Mouse (Mus musculus) myocyte (in vitro differentiated cells): ENCODE measurements around the gene Sema3e. TPM values are rescaled to one million over a fixed set of nuclear protein-coding genes. Genes with fewer than 3 reads are reported as not detected.

Source experiments
- H3K27me3 ChIP-seq: one replicate; pipeline ENCODE4 v1.6.1; 2011; ENCODE audit not compliant: control insufficient read depth, insufficient read depth, insufficient read length
- H3K36me3 ChIP-seq: one replicate; pipeline ENCODE4 v1.6.1; 2011; ENCODE audit not compliant: control insufficient read depth, insufficient read depth
- H3K4me2 ChIP-seq: one replicate; pipeline ENCODE4 v1.6.1; 2011; ENCODE audit warnings: low read depth, control low read depth
- H3K4me3 ChIP-seq: one replicate; pipeline ENCODE4 v1.5.1; 2011; ENCODE audit warnings: mild to moderate bottlenecking, control low read depth, moderate library complexity
- H3K79me2 ChIP-seq: one replicate; pipeline ENCODE4 v1.6.1; 2011; ENCODE audit not compliant: control insufficient read depth, insufficient read depth
- H3ac ChIP-seq: one replicate; pipeline ENCODE4 v1.6.1; 2011; ENCODE audit not compliant: control insufficient read depth, insufficient read length
- CEBPB ChIP-seq: IDR thresholded peaks from 2 replicates; pipeline ENCODE4 v1.6.1; 2011; ENCODE audit warnings: mild to moderate bottlenecking, moderate library complexity; ENCODE audit not compliant: poor library complexity, insufficient read depth, severe bottlenecking
- E2F4 ChIP-seq: IDR thresholded peaks from one replicate; pipeline ENCODE4 v1.6.1; 2011; ENCODE audit warnings: mild to moderate bottlenecking, control low read depth, moderate library complexity; ENCODE audit not compliant: insufficient read depth
- MAX ChIP-seq: IDR thresholded peaks from one replicate; pipeline ENCODE4 v1.6.1; 2011; ENCODE audit warnings: low read depth, mild to moderate bottlenecking, control low read depth
- MYOD1 ChIP-seq, 3 experiments: IDR thresholded peaks; one replicate each; pipeline ENCODE4 v1.6.1; 2011; ENCODE audit warnings: control low read depth in 2 of 3, low read depth in 2 of 3, mild to moderate bottlenecking in 2 of 3, moderate library complexity in 1 of 3; ENCODE audit not compliant: insufficient read length in 2 of 3, control insufficient read depth in 1 of 3
- MYOG ChIP-seq, 3 experiments: IDR thresholded peaks; one replicate each; pipeline ENCODE4 v1.6.1; 2011; ENCODE audit warnings: control low read depth in 2 of 3, low read depth in 2 of 3, mild to moderate bottlenecking in 2 of 3; ENCODE audit not compliant: insufficient read length in 2 of 3, control insufficient read depth in 1 of 3, insufficient read depth in 1 of 3
- POLR2A ChIP-seq: IDR thresholded peaks from one replicate; pipeline ENCODE4 v1.6.1; 2011; ENCODE audit warnings: low read depth, mild to moderate bottlenecking, control low read depth, moderate library complexity; ENCODE audit not compliant: insufficient read length
- POLR2AphosphoS2 ChIP-seq: IDR thresholded peaks from one replicate; pipeline ENCODE4 v1.6.1; 2011; ENCODE audit warnings: low read depth, control low read depth; ENCODE audit not compliant: insufficient read length
- REST ChIP-seq: IDR thresholded peaks from one replicate; pipeline ENCODE4 v1.6.1; 2011; ENCODE audit warnings: mild to moderate bottlenecking, control low read depth, moderate library complexity; ENCODE audit not compliant: insufficient read depth, insufficient read length
- SRF ChIP-seq: IDR thresholded peaks from one replicate; pipeline ENCODE4 v1.6.1; 2011; ENCODE audit warnings: low read depth; ENCODE audit not compliant: control insufficient read depth, insufficient read length
- TCF12 ChIP-seq: IDR thresholded peaks from one replicate; pipeline ENCODE4 v1.6.1; 2011; ENCODE audit warnings: mild to moderate bottlenecking, control low read depth; ENCODE audit not compliant: poor library complexity, insufficient read depth, severe bottlenecking
- TCF3 ChIP-seq: IDR thresholded peaks from one replicate; pipeline ENCODE4 v1.6.1; 2011; ENCODE audit warnings: low read depth, control low read depth; ENCODE audit not compliant: insufficient read length
- USF1 ChIP-seq: IDR thresholded peaks from one replicate; pipeline ENCODE4 v1.6.1; 2011; ENCODE audit warnings: low read depth, mild to moderate bottlenecking, control low read depth, moderate library complexity
- polyA plus RNA-seq: library from polyadenylated mRNA; unstranded; fragments of >200 nt; fragmentation: generic; extraction: Trizol; gene quantifications from one replicate; pipeline ENCODE4 v1.2.1, GENCODE M21; 2012; ENCODE audit warnings: missing spikeins

Sema3e gene
- polyA plus RNA-seq, 1 experiment, result 9.9 TPM

DNA sequence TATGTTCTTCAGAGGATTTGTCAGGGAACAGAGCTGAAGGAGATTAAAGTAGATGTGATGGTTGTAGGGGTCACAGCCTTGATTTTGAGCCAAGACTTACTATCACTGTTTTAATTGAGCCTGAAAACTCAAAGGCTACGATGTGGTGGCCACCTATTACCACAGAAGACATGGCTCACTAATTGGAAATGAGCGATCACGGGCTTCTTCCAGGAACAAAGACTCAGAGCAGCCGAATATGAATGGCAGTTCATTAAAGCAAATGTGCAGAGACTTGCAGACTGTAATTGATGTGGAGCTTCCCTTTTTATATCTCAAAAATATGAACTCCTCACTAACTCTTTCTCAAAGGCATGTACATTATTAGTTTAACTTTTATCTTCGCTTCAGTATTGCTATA is 96.8 kb downstream of the Sema3e start:
- Histone ChIP-seq H3K27me3 (no peaks in the 10 kb centered on the region), H3K79me2 (no peaks in the 10 kb centered on the region), H3K36me3 (no peaks in the 10 kb centered on the region), H3K4me2 (no peak overlapping the region), H3K4me3 (no peak overlapping the region), H3ac (no peak overlapping the region)
- TF ChIP-seq MYOD1 (IDR thresholded peaks at IDR 0.05; ENCODE audit: control insufficient read depth in 1 of 3, insufficient read length in 2 of 3, low read depth in 2 of 3), result no peak
- TF ChIP-seq REST, result no peak
- TF ChIP-seq TCF12, result no peak
- TF ChIP-seq SRF, result no peak
- TF ChIP-seq POLR2A, result no peak
- TF ChIP-seq MYOG (IDR thresholded peaks at IDR 0.05; ENCODE audit: control insufficient read depth in 1 of 3, insufficient read depth in 1 of 3, insufficient read length in 2 of 3, low read depth in 2 of 3), result no peak
- TF ChIP-seq TCF3, result no peak

DNA sequence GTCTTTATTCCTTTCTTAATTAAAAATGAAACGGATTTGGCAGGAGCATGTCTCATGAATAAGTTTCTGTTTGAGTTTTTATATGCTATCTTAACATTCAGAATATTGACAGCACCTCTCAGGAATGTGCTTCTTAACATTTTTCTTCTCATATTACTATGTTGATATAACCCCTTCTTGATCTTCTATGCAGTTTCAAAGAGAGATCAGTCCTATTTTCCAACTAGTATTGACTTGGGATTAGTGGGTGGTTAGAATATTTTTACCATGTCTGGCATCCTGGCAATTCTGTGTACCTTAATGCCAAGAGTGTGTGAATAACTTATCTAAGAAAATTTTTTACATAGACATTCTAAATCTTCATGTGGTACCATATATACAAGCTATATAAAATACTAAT is 101.5 kb downstream of the Sema3e start:
- Histone ChIP-seq H3K79me2 (peaks cover 3% of the 10 kb centered on the region), H3K27me3 (no peaks in the 10 kb centered on the region), H3ac (no peak overlapping the region), H3K4me3 (no peak overlapping the region), H3K36me3 (no peaks in the 10 kb centered on the region), H3K4me2 (peak overlapping the region; percentile 3)
- TF ChIP-seq TCF12, result no peak
- no peak for TF ChIP-seq TCF3
- no peak for TF ChIP-seq REST
- TF ChIP-seq POLR2AphosphoS2, result no peak

DNA sequence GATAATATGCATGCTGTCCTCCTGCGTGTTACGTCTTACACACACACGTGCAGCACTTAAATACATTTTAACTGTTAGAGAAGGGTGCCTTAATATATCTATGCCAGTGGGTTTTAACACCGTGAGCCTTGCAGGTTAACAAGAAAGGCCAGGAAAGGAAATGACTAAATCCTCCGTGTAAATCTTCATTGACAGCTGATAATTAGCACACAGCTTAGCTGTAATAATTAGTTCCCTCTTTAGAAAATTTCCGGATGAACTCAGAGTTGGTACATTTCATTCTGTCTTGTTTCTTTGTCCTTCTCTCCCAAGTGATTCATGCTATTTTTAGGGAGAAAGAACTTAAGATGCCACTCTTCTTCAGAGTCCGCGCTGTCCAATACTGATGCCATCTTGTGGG is 110.9 kb downstream of the Sema3e start:
- H3K4me3 ChIP-seq, result no peak overlapping the region
- no peaks in the 10 kb centered on the region for H3K79me2 ChIP-seq
- no peak overlapping the region for H3ac ChIP-seq
- TF ChIP-seq POLR2AphosphoS2, result no peak
- TF ChIP-seq SRF, result no peak
- TF ChIP-seq CEBPB, result no peak
- no peak for TF ChIP-seq MAX
- no peak for TF ChIP-seq MYOD1 (IDR thresholded peaks at IDR 0.05; ENCODE audit: control insufficient read depth in 1 of 3, insufficient read length in 2 of 3, low read depth in 2 of 3)
- TF ChIP-seq TCF12, result no peak
- TF ChIP-seq USF1, result no peak
- TF ChIP-seq TCF3, result no peak
- no peak for TF ChIP-seq MYOG (IDR thresholded peaks at IDR 0.05; ENCODE audit: control insufficient read depth in 1 of 3, insufficient read depth in 1 of 3, insufficient read length in 2 of 3, low read depth in 2 of 3)
- no peak for TF ChIP-seq REST
- TF ChIP-seq POLR2A, result no peak
- no peak for TF ChIP-seq E2F4
- H3K27me3 ChIP-seq, result no peaks in the 10 kb centered on the region
- no peak overlapping the region for H3K4me2 ChIP-seq
- H3K36me3 ChIP-seq, result no peaks in the 10 kb centered on the region

- H3ac ChIP-seq, result no peak overlapping the region
- no peaks in the 10 kb centered on the region for H3K36me3 ChIP-seq
- no peaks in the 10 kb centered on the region for H3K27me3 ChIP-seq
- H3K79me2 ChIP-seq, result no peaks in the 10 kb centered on the region
- H3K4me2 ChIP-seq, result no peak overlapping the region
- no peak overlapping the region for H3K4me3 ChIP-seq
- TF ChIP-seq MAX (no peak), POLR2AphosphoS2 (no peak), SRF (no peak), POLR2A (no peak), MYOD1 (IDR thresholded peaks at IDR 0.05; ENCODE audit: control insufficient read depth in 1 of 3, insufficient read length in 2 of 3, low read depth in 2 of 3) (no peak), CEBPB (no peak), E2F4 (no peak), TCF12 (no peak), MYOG (IDR thresholded peaks at IDR 0.05; ENCODE audit: control insufficient read depth in 1 of 3, insufficient read depth in 1 of 3, insufficient read length in 2 of 3, low read depth in 2 of 3) (no peak), TCF3 (no peak), USF1 (no peak), REST (no peak)
Observed at GRCm38 (mm10) chr5:14138725-14139124, 113.6 kb downstream of the Sema3e start.

DNA sequence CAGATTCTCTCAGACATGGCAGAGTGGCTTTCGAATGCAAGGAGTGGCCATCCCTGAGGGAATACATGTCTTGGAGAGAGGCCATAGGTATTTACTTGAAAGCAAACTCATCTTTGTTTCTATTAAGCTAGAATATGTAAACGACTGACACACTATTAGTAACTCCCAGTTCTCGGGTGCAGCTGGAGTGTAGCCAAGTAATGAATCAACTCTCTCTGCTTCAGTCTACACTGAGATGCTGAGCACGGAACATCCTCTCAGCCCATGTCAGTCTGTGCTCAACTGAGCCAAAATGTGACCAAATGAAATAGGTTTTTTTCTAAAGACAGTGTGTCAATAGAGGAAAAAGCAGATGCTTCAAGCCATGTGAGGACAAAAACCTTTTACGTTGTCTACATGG is 137.5 kb downstream of the Sema3e start:
- TF ChIP-seq MAX, result no peak
- Histone ChIP-seq H3ac (no peak overlapping the region), H3K4me2 (peak overlapping the region; percentile 1), H3K79me2 (no peaks in the 10 kb centered on the region), H3K27me3 (no peaks in the 10 kb centered on the region), H3K4me3 (no peak overlapping the region), H3K36me3 (peaks cover 8% of the 10 kb centered on the region)

GRCm38 (mm10) chr5:14163280-14163679 is 138.2 kb downstream of the Sema3e start:
- peaks cover 8% of the 10 kb centered on the region for H3K36me3 ChIP-seq
- no peak overlapping the region for H3K4me2 ChIP-seq
- H3ac ChIP-seq, result no peak overlapping the region
- H3K79me2 ChIP-seq, result no peaks in the 10 kb centered on the region
- no peaks in the 10 kb centered on the region for H3K27me3 ChIP-seq
- H3K4me3 ChIP-seq, result no peak overlapping the region
- TF ChIP-seq E2F4 (no peak), TCF12 (no peak), SRF (no peak), CEBPB (no peak), POLR2AphosphoS2 (no peak), MYOD1 (IDR thresholded peaks at IDR 0.05; ENCODE audit: control insufficient read depth in 1 of 3, insufficient read length in 2 of 3, low read depth in 2 of 3) (no peak)
